Mouse (Mus musculus) neutrophil, adult 5-6 weeks (primary cell): ENCODE measurements around the gene Uhrf2. TPM values are rescaled to one million over a fixed set of nuclear protein-coding genes. Genes with fewer than 3 reads are reported as not detected.

ENCODE experiments used
- ATAC-seq: fragments of 151-379, 151-347 bp; 2 replicates; pipeline ENCODE4 v1.8.0; 2017; ENCODE audit warnings: mild to moderate bottlenecking, moderate TSS enrichment; ENCODE audit not compliant: insufficient number of reproducible peaks, poor library complexity, low FRiP score, severe bottlenecking; ENCODE audit errors: extremely low read depth
- total RNA-seq: library from RNA; stranded (forward); fragments of 200-1000 nt; gene quantifications from 2 replicates; pipeline ENCODE4 v1.2.3, GENCODE M21; 2017

Uhrf2 gene
- total RNA-seq, 1 experiment from 2014 or later, result 76.3 TPM

- ATAC-seq, result no peak
Observed at GRCm38 (mm10) chr19:30114919-30115441, 84.7 kb downstream of the Uhrf2 start.

DNA sequence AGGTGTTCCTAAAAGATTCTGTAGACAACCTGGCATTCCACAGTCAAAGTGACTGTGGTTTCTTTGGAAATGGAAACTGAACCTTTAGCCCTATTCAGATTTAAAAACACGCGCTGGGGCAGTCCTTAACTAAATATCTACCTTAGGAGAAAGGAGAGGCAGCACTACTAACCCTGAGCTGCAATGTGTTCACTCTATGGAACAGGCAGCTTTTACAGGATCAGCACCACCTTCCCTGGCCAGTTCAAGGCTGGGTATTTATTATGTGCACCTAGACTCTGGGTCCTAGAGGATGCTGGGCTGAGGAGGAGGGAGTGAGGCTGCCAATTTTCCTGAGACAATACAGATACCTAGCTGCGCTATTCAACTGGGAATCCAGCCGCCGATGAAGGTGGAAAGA lies 85.3 kb downstream of the Uhrf2 start:
- no peak for ATAC-seq

GRCm38 (mm10) chr19:30117241-30117640 lies 86.9 kb downstream of the Uhrf2 start:
- ATAC-seq, result no peak

- ATAC-seq, result no peak
Observed at GRCm38 (mm10) chr19:30117775-30118174, 87.5 kb downstream of the Uhrf2 start.

- no peak for ATAC-seq
Observed at GRCm38 (mm10) chr19:30118344-30119312, 88.3 kb downstream of the Uhrf2 start.

- ATAC-seq, result no peak
Observed at GRCm38 (mm10) chr19:30124999-30125669, 94.8 kb downstream of the Uhrf2 start.

DNA sequence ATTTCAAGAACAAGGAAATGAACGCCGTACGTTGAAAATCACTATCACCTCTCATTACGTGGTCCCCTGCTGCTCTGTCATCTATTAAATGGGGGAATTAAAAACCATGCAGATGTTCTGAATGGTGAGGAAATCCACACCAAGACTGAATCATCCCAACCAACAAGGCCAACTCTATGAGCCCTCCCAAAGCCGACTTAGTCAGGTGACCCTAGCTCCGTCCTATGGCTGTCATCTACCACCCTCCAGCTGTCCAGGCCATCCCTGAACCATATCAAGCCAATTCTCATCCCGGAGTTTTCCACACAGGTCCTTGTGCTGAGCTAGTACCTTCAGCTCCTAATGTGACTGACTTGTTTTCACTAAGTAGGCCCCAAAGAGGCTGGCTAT lies 95.4 kb downstream of the Uhrf2 start:
- ATAC-seq, result no peak

- no peak for ATAC-seq
Observed at GRCm38 (mm10) chr19:30128177-30128576, 97.9 kb downstream of the Uhrf2 start.

DNA sequence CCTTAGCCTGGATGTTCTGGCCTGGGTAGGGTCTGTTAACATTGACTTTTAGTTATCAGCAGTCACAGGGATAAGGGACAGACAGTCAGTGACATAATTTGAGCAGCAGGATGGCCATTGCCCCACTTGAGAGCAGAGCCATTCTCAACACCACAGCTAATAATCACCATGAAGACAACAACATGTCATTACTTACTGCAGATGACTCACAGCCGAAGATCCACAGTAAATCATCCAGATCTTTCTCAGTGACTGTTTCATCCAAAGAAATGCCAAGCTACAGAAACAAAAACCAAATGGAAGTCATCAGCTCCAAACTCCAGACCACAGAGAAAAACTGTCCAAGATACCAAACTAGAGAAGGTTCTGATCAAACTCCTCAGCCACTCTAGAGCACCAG lies 106.0 kb downstream of the Uhrf2 start:
- ATAC-seq, result no peak

Other genes starting within 250 kb of the Uhrf2 start
- 20.9 and 27.9 TPM in 2 replicates for gene 9930021J03Rik, start 224.5 kb upstream of the Uhrf2 start, total RNA-seq
- 33.3 and 34.4 TPM in 2 replicates for gene Ranbp6, start 217.5 kb upstream of the Uhrf2 start, total RNA-seq
- not detected in 2 replicates for gene Il33, start 105.4 kb upstream of the Uhrf2 start, total RNA-seq
- gene Trpd52l3, start 26.7 kb upstream of the Uhrf2 start, total RNA-seq, result not detected in 2 replicates
- 0.12 TPM in 1 of 2 replicates, not detected in the other for gene Gldc, start 144.9 kb downstream of the Uhrf2 start, total RNA-seq
- gene Mbl2, start 202.4 kb downstream of the Uhrf2 start, total RNA-seq, result not detected in 2 replicates